Mouse (Mus musculus): Measurements from ENCODE around the gene Tbc1d5.
A peak's percentile ranks its signal among the peaks of the same experiment; 100 is the strongest.

Tbc1d5 gene

DNA sequence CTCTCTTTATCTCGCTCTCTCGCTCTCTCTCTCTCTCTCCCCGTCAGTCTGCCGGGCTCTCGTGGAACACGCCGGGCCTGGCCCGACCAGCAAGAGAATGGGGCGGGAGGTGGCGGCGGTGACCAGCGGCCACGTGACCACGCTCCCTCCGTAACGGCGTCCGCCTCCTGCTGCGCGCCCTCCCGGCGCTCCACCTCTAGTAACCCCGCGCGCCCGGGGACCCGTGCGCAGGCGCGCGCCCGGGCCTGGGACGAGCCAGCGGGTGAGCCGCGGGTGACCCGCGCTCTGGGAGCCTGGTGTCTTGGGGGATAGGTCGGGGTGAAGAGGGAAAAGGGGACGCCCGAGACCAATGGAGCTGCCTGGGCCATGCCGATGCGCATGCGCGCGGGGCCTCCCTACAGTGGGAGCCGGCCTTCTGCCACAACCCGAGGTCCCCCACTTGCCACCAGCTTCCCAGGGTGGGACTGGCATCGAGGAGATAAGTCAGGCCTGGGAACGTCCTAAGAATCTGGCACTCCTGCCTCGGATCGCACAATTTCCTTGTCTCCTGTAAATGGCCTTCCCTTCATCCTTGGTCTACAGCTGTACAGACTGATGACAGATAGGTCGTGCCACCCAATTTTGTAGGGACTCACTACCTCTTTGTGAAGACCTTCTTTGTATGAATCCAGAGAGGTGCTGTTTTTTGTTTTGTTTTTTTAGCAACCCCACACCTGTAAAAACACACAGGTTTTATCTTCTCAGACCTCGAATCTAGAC lies at the start of gene Tbc1d5:
TSS of gene Tbc1d5 (minus strand) at position 158 of the 759 bp plus-strand sequence.
- peak; percentile 86 to 89 for DNase-seq

DNA sequence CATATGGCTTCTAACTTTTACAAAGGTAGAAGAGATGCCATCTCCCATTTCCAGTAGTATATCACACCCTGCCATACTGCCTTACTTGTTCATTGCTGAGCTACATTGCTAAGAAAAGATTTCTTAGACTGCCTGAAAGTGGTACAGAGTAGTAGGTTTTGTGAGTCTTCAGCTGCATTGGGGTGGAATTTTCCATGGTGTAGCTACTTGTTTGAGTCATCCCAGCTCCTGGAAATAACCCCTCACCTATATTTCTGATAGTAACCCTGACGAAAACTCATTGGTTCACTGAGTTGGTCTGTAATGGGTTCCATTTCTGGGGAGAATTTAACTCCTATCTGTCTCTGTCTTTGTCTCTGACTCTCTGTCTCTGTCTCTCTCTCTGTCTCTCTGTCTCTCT lies 46.9 kb upstream of the Tbc1d5 start:
- no peak for DNase-seq

- DNase-seq, result no peak
These were observed 44.0 kb upstream of the Tbc1d5 start for GRCm38 (mm10) chr17:51223152-51223551.

GRCm38 (mm10) chr17:51221075-51221474 lies 41.9 kb upstream of the Tbc1d5 start:
- no peak for DNase-seq

DNA sequence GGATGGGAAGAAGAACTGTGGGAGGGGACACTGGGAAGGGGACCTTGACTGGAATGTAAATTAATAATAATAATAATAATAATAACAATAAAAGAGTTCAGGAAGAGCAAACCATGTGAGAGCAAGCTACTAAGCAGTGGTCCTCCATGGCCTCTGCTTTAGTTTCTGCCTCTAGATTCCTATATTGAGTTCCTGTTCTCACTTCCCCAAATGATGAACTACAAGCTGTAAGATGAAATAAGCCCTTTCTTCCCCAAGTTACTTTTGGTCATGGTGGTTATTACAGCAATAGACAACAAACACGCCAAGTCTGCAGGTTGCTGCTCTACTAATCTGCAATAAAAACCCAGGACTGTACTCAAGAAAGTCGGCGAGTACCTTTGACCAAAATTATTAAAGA lies 40.7 kb upstream of the Tbc1d5 start:
- DNase-seq, result no peak

DNA sequence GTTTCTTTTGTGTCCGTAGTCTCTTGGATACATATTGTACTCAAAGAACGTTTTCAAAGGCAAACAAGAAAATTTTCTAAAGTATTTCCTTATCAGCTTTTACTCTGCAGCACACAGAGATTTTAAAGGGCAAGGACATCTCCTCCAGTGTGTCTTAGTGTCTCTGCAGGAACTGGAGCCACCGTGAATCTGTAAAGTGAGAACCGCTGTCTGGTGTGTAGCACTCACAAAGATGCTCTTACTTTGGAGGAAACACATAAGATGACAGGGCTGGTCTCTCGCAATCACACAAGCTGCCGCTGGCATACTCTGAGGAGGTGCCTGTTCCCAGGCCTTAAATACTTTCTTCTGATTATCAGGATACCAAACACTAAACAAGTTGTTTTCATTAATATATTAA lies 37.3 kb upstream of the Tbc1d5 start:
- no peak for DNase-seq

DNA sequence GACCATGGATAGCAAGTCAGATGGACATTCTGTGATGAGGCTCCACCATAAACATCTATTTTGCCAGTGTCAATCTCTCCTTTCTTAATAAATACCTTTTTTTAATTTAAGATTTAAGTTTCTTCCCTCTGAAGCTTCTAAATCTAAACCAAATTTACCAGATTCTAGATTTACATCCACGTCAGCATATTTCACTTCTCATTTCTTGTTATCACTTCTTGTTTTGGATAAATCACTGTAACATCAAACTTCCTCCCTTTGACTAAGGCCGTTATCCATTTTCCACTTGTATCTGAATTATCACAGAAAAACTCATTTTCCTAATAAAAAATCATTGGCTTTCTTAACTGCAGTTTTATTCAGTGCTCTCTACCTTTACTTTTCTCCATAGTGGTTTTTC lies 30.4 kb upstream of the Tbc1d5 start:
- DNase-seq, result no peak

DNA sequence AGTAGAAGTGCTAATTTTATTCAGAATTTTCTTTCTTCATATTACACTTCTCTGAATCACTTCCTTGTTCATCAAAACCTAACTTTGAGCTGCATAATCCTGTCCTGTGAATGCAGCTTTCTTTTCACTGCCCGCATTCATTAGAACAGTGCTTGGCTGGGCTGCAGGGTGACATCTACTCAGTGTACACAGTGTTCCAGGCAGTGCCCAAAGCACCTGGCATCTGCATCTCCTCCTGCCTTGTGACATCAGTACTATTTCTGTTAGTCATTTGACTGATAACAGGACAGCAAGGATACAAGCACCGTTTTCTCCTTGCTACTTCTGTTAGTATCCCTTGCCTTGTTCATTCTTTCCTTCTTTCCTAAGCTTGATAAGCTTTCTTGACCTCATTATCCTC lies 25.5 kb upstream of the Tbc1d5 start:
- DNase-seq, result no peak

GRCm38 (mm10) chr17:51195561-51195960 lies 16.4 kb upstream of the Tbc1d5 start:
- DNase-seq, result no peak

- no peak for DNase-seq
These were observed 15.6 kb upstream of the Tbc1d5 start for GRCm38 (mm10) chr17:51194787-51195186.

GRCm38 (mm10) chr17:51191381-51191780 lies 12.2 kb upstream of the Tbc1d5 start:
- DNase-seq, result no peak

GRCm38 (mm10) chr17:51182715-51183114 lies 3.6 kb upstream of the Tbc1d5 start:
- no peak for DNase-seq

DNA sequence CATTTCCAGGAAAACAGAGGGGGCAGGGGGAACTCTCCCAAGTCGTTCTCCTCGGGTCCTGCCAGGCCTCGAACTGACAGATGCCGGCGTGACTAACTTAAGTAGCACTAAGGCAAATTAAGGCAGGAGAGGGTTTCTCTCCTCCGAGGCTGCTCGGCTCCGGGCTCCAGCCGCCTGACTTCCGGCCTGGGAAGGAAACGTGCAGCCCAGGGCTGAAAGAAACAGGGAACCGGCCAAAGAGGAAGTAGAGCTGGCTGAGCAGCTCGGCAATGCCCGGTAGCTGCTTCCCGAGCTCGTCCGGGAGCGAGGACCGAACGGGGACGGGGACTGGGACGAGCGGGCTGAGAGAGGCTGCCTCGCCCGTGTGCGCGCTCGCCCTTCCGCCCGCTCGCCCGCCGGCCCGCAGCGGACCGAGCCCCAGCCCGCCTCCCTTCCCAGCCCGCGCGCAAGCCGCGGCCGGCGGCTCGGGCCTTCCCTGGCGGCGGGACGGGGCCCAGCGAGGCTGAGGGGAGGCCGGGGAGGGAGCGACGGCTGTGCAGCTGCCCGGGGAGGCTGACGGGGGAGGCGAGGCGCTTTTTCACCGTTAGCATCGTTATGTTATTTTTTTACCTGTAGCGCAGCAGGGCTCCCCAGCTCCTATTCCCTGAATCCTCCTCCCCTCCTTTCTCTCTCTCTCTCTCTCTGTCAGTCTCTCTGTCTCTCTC lies 509 bp downstream of the Tbc1d5 start:
- peak; percentile 64 for DNase-seq

DNA sequence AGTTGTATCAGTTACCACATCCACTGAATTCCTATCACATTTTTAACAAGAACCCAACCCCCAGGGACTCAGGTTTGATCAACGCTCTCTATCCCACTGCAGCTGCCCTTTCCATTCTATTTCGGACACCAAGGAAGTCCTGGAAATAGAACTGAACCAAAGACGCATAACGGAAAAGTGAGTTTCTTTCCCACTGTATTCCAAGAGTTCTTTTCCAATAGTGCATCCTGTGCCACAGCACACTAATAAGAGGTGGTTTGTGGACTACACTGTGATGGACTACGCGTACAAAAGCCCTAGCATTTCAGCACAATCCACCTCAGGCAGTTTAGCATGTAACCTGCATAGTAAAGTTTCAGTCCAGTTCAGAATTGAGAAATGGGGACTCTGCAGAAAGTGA lies 1.2 kb downstream of the Tbc1d5 start:
- DNase-seq, result no peak

DNA sequence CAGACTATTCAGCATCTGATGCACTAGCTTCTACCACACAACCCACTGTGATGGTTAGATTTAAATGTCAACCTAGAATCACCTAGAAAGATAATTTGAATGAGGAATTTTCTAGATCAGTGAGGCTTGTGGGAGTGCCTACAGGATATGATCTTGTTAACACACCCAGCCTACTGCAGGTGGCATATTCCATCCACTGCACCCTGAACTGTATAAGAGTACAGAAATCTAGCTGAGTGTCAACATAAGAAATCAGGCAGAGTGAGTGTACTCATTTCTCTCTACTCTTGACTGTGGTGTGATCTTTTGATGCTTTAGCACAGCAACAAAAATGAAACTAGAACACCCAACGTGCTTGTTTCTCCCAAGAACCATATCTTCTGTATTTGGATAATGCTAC lies 6.8 kb downstream of the Tbc1d5 start:
- no peak for DNase-seq

DNA sequence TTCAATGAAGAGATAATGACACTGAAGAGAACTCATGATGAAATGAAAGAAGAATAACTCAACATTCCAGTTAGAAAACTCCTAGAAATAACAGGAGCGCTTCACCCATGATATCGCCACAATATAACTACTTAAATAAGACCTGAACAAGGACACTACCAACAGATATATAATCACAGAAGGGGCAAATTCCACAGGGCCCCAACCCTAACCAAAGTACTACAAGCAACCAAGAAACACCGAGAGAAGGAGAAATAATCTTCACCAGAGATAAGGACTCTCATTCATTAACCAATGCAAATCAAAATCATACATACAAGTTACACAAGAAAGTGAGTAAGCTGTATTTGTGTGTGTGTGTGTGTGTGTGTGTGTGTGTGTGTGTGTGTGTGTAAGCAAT lies 7.6 kb downstream of the Tbc1d5 start:
- DNase-seq, result no peak

- no peak for DNase-seq
These were observed 9.2 kb downstream of the Tbc1d5 start for GRCm38 (mm10) chr17:51169911-51170310.

DNA sequence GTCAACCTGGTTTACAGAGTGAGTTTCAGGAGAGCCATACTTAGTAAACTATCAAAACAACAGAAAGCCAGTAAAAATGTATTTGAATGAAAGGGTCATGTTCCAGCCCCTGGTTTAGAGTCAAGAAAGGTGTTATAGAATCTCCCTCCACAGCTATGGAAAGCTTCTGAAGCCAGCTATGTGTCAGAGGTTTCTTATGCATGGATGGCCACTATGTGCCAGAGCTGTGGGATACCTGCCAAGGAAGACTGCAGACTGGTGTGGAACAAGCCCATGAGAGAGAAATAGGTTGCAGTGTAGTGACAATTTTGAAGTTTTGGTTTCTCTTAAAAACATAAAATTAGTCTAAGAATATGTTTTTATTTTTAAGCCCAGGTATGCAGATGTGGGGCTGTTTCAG lies 16.8 kb downstream of the Tbc1d5 start:
- no peak for DNase-seq

- no peak for DNase-seq
These were observed 19.9 kb downstream of the Tbc1d5 start for GRCm38 (mm10) chr17:51159261-51159660.

- DNase-seq, result no peak
These were observed 28.2 kb downstream of the Tbc1d5 start for GRCm38 (mm10) chr17:51150999-51151398.

DNA sequence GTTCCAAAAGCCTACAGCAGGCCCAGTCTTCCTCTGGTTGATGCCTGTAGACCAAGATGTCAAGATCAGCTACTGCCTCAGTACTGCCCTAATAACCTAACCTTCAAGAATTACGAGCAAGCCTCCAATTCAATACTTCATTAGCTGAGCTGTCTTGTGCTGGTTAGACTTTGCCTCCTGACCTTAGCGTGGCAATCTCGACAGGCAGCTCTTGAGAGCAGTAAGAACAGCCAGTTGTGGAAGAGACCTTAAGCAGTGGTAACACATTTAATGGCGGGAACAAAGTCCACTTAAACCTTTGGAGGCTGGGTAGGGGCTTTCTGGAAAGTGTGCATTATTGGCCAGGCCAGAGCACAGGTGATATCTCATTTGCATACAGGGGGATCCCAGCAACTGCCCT lies 34.2 kb downstream of the Tbc1d5 start:
- no peak for DNase-seq

DNA sequence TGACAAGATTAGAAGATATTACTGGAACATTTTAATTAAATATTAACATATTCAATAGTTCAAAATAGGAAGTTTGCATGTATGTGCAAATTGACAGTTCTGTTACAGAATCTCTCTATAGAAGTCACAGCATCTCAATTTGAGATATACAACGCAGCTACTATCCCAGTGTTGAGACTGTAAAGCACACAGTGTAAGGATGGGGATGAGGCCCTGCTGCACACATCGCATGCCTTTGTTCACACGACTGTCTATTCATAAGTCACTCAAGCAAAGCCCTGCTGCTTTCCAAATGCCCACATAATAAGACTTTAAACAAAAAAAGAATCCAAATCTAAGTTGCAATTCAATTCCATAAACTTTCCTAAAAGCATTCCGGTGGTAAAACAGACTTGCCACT lies 37.1 kb downstream of the Tbc1d5 start:
- no peak for DNase-seq

DNA sequence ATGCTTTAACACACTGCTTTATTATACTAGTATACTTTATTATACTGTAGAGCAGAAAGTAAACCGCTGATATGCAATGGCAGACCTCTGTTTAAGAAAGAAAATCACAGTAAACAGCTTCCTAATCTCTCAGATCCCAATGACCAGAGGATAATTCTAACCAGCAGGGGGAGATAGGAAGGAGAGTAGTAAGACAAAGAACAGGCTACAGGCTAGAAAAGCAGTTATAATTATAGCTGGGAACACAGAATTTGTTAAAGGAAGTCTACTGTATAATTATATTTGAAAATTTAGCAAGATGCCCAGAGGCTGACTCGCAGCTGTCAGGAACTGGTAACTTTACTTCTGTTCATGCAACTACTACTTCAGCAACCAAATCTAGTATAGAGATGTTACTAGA lies 68.0 kb downstream of the Tbc1d5 start:
- DNase-seq, result no peak

GRCm38 (mm10) chr17:51104294-51104693 lies 74.9 kb downstream of the Tbc1d5 start:
- DNase-seq, result no peak

DNA sequence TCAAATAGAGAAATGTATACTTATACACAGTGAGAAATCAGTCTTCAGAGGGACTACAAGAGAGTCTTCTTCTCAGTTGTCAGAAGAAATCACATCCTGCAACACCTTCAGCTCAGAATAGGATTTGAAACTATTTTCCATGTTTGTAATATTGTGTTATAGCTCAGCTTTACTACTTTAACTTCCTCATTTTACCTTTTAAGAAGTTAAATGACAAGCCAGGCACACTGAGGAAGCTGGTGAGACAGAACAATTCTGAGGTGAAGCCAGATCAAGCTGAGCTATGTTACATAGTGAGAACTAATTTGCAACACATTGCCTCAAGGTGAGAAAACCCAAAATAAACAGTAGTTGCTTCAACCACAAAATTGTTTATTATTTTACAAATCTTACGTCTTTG lies 135.3 kb downstream of the Tbc1d5 start:
- no peak for DNase-seq

Data from spleen, adult 18-20 months (tissue).